Mouse (Mus musculus): ENCODE data around the gene Ccdc28b. TPM values are rescaled to one million over a fixed set of nuclear protein-coding genes. Genes with fewer than 3 reads are reported as not detected.

Ccdc28b gene
- polyA plus RNA-seq, 1 experiment from 2014 or later = 168 TPM

DNA sequence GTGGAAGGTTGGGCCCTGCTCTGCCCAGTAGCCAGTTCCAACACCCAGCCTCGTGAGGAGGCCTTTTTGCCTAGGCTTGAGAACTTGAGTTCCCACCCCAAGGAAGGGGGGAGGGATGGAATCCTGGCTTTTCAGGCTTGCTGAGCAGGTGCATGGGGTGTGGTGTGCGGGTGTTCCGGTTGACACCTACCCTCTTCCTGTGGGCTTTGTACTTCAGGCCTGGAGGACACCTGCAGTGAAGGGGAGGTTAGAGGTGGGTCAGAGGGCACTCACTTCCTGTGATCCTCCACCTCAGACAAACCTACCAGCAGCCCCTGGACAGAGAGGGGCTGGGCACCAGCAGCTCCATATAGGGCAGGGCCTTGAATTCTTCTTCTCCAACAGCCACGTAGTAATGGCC is 13.7 kb downstream of the Ccdc28b start:
- no peak for ATAC-seq (ENCODE audit: low FRiP score)
- Histone ChIP-seq H3K4me2 (no peak overlapping the region), H3K27ac (replicated peaks) (no peak overlapping the region), H3K27me3 (replicated peaks) (no peaks in the 10 kb centered on the region), H3K36me3 (peaks cover 21% of the 10 kb centered on the region), H3K4me3 (replicated peaks) (no peak overlapping the region), H3K4me1 (peaks cover 18% of the 10 kb centered on the region; the same call in 1 of the 2 replicates), H3K9me3 (replicated peaks) (no peaks in the 10 kb centered on the region), H3K9ac (replicated peaks) (no peak overlapping the region)
- WGBS = 73% methylated on average over 4 of the region's 4 CpGs

DNA sequence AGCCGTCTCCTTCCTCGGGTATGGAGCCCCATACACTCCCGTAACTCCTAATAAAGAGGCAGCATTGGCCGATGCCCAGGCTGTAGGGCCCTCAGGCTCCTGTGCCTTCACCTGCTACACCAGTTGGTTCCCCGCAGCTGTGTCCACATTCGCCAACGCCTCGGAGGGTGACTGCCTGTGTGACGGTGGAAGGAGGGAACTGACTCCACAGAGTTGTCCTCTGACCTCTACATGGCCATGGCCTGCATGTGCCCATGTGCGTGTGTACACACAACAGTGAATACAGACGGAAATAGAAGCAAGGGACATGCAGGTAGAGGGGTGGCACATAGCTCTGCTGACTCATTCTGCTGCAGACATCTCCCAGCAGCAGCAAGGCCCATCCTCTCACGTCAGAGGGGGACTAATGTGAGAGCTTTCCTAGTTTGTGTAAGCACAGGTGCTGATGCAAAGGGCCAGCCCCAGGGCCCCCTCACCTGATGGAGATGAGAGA is 14.6 kb downstream of the Ccdc28b start:
- H3K4me3 ChIP-seq (replicated peaks) = no peak overlapping the region
- no peak overlapping the region for H3K9ac ChIP-seq (replicated peaks)
- WGBS = 75% methylated on average over 12 of the region's 12 CpGs
- H3K27ac ChIP-seq (replicated peaks) = no peak overlapping the region
- no peaks in the 10 kb centered on the region for H3K27me3 ChIP-seq (replicated peaks)
- H3K36me3 ChIP-seq = peaks cover 26% of the 10 kb centered on the region
- H3K9me3 ChIP-seq (replicated peaks) = no peaks in the 10 kb centered on the region
- peaks cover 13% of the 10 kb centered on the region; the same call in 1 of the 2 replicates for H3K4me1 ChIP-seq
- H3K4me2 ChIP-seq = no peak overlapping the region
- no peak for ATAC-seq (ENCODE audit: low FRiP score)

- Histone ChIP-seq H3K9me3 (replicated peaks) (no peaks in the 10 kb centered on the region), H3K4me1 (peaks cover 9% of the 10 kb centered on the region; the same call in 1 of the 2 replicates), H3K27me3 (replicated peaks) (no peaks in the 10 kb centered on the region), H3K4me3 (replicated peaks) (no peak overlapping the region), H3K4me2 (no peak overlapping the region), H3K27ac (replicated peaks) (peak overlapping the region; percentile 60), H3K9ac (replicated peaks) (no peak overlapping the region; the same call in 1 of the 2 replicates), H3K36me3 (peaks cover 32% of the 10 kb centered on the region)
- WGBS = 33% methylated on average over 7 of the region's 7 CpGs
- peak; percentile 82 for ATAC-seq (ENCODE audit: low FRiP score)
Observed at GRCm38 (mm10) chr4:129608426-129609025, 15.2 kb downstream of the Ccdc28b start.

DNA sequence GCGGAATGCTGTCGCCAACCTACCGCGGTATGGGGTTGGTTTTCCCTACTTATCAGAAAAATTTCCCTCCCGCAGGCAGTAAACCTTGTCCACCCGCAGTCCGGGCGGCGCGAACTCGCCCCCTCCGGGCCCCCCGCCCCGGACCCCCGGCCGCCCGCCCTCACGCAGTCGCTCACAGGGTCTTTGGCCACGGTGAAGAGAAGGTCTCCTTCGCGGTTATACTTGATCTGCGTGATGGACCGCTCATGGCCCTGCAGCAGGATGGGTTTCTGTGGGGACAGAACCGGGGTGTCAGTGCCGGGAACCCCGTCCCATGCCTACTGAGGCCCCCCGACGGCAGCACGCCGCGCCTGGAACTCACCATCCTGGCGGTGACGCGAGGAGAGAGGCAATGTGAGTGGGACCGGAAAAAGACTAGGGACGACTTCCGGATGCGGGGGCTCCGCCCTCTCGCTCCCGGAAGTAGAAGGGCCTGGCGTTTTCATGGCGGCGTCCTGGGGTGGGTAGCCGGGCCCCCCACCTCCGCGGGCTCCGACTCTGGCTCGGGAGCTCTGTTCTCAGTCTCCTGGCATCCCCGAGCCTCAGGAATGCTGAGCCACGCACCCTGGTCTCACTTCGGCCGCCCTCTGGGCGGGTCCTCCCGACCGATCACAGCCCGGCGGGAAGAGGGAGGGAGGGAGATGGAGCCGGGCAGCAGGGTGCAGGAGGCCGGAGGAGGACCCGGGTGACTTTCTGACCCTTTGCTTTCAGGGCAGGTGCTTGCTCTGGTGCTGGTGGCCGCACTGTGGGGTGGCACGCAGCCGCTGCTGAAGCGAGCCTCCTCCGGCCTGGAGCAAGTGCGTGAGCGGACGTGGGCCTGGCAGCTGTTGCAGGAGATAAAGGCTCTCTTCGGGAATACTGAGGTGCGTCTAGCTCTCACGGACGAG is 23.3 kb downstream of the Ccdc28b start, which contains the start of the genes Eif3i and Tmem234:
TSS of gene Eif3i (minus strand) at position 416 of the 926 bp plus-strand sequence.
TSS of gene Tmem234 (plus strand) at position 436 of the 926 bp plus-strand sequence.
- no peaks in the 10 kb centered on the region for H3K9me3 ChIP-seq (replicated peaks)
- H3K27ac ChIP-seq (replicated peaks) = peak within 1 kb of the TSS; percentile 83
- peak within 1 kb of the TSS; percentile 98 for H3K9ac ChIP-seq (replicated peaks)
- peak; percentile 92 for ATAC-seq (ENCODE audit: low FRiP score)
- peak within 1 kb of the TSS; percentile 98 for H3K4me3 ChIP-seq (replicated peaks)
- H3K27me3 ChIP-seq (replicated peaks) = no peaks in the 10 kb centered on the region
- H3K4me2 ChIP-seq = peak within 1 kb of the TSS; percentile 88
- H3K36me3 ChIP-seq = peaks cover 29% of the 10 kb centered on the region
- H3K4me1 ChIP-seq = peaks cover 35% of the 10 kb centered on the region
- WGBS = under 1% methylated on average over 74 of the region's 74 CpGs

DNA sequence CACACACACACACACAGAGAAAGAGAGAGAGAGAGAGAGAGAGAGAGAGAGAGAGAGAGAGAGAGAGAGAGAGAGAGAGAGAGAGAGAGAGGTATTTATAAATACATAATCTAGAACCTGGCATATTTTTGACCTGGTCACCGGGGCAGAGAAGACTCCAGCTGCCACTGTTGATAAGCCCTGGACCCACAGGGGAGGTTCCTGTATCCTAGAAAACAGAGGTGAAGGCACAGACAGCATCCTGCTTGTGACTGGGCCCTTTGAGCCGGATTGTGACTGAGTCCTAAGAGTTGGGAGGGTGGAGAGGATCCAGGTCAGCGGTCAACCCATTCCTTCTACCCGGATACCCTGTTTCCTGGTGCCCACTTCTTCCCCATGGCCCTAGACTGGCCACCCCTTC is 34.9 kb downstream of the Ccdc28b start:
- Histone ChIP-seq H3K4me1 (0 out of 2 replicates have a peak, but pooled peaks cover 7% of the 10 kb centered on the region), H3K36me3 (peaks cover 36% of the 10 kb centered on the region), H3K9me3 (replicated peaks) (no peaks in the 10 kb centered on the region), H3K27me3 (replicated peaks) (no peaks in the 10 kb centered on the region; the same call in 1 of the 2 replicates), H3K4me3 (replicated peaks) (no peak overlapping the region), H3K4me2 (no peak overlapping the region), H3K27ac (replicated peaks) (no peak overlapping the region), H3K9ac (replicated peaks) (no peak overlapping the region)
- 69% methylated on average over 4 of the region's 4 CpGs for WGBS
- no peak for ATAC-seq (ENCODE audit: low FRiP score)

GRCm38 (mm10) chr4:129586943-129587342 is 36.8 kb downstream of the Ccdc28b start:
- Histone ChIP-seq H3K27ac (replicated peaks) (no peak overlapping the region), H3K27me3 (replicated peaks) (no peaks in the 10 kb centered on the region; the same call in 1 of the 2 replicates), H3K4me2 (no peak overlapping the region), H3K4me3 (replicated peaks) (no peak overlapping the region), H3K9me3 (replicated peaks) (no peaks in the 10 kb centered on the region), H3K9ac (replicated peaks) (no peak overlapping the region), H3K36me3 (peaks cover 18% of the 10 kb centered on the region), H3K4me1 (0 out of 2 replicates have a peak, but pooled peaks cover 7% of the 10 kb centered on the region)
- 25% methylated on average over 1 of the region's 1 CpGs for WGBS
- ATAC-seq (ENCODE audit: low FRiP score) = no peak

- 79% methylated on average over 9 of the region's 9 CpGs for WGBS
- Histone ChIP-seq H3K9ac (replicated peaks) (no peak overlapping the region), H3K27me3 (replicated peaks) (no peaks in the 10 kb centered on the region; the same call in 1 of the 2 replicates), H3K27ac (replicated peaks) (no peak overlapping the region), H3K9me3 (replicated peaks) (no peaks in the 10 kb centered on the region), H3K4me2 (peak overlapping the region; percentile 54), H3K4me1 (0 out of 2 replicates have a peak, but pooled peaks cover 7% of the 10 kb centered on the region), H3K4me3 (replicated peaks) (no peak overlapping the region), H3K36me3 (peaks cover 7% of the 10 kb centered on the region)
- ATAC-seq (ENCODE audit: low FRiP score) = no peak
Observed at GRCm38 (mm10) chr4:129585773-129586172, 38.0 kb downstream of the Ccdc28b start.

DNA sequence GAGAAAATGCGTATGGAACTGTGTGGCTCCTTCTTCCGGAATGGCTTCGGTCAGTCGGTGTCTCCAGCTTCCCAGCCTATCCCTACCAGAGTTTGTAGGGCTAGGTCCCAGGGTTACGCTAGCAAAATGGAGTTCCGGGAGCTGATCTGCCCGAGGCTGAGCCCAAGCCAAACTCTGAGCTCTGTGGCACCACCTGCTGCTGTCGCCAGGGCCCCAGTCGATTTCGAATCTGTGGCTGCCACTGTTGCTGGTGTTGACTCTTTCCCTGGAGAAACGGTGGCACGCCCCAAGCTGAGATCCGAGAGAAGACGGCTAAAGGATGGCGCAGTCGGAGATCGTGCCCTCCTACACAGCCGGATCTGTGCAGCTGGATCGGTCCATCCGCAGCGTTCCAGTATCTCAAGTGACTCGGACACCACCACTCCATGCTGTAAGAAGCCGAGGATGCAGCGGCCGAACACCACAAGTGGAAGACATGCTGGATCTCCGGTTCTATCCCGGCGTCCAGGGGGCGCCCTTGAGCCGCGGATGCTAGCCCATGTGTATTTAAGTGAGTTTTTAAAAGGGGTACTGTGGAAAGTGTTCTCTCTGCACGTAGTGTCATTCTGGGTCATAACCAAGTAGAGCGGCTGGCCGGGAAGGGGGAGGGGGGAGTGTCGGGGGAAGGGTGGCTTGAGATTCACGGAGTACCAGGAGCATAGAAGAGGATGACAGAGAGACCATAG is 38.7 kb downstream of the Ccdc28b start:
- H3K4me2 ChIP-seq = peak overlapping the region; percentile 54
- 0 out of 2 replicates have a peak, but pooled peaks cover 2% of the 10 kb centered on the region for H3K36me3 ChIP-seq
- H3K9ac ChIP-seq (replicated peaks) = peak overlapping the region; percentile 8; the same call in 1 of the 2 replicates
- no peaks in the 10 kb centered on the region; the same call in 1 of the 2 replicates for H3K27me3 ChIP-seq (replicated peaks)
- no peaks in the 10 kb centered on the region for H3K9me3 ChIP-seq (replicated peaks)
- no peak overlapping the region for H3K27ac ChIP-seq (replicated peaks)
- peak; percentile 31; the same call in 1 of the 2 replicates for ATAC-seq (ENCODE audit: low FRiP score)
- H3K4me3 ChIP-seq (replicated peaks) = peak overlapping the region; percentile 29
- WGBS = 2% methylated on average over 36 of the region's 36 CpGs
- 0 out of 2 replicates have a peak, but pooled peaks cover 7% of the 10 kb centered on the region for H3K4me1 ChIP-seq

DNA sequence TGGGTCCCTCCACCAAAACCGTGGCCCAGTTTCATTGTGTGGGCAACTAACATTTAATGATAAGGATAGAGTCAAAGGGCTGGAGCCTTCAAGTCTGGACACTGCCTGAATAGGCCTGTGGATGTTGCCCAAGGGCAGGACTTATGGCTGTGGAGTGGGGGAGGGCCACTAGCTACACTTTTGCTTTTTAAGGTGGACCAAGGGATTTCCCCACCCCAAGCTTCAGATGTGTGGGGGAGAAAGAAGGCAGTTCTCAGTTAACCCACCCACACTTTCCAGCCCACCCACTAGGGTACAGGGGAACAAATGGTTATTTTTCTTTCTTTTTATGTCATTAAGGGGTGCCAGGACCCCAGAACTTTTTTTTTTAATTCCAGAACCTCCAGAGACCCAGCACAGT is 39.4 kb downstream of the Ccdc28b start:
- Histone ChIP-seq H3K36me3 (0 out of 2 replicates have a peak, but pooled peaks cover 2% of the 10 kb centered on the region), H3K9me3 (replicated peaks) (no peaks in the 10 kb centered on the region), H3K4me1 (0 out of 2 replicates have a peak, but pooled peaks cover 7% of the 10 kb centered on the region), H3K4me2 (peak overlapping the region; percentile 54), H3K9ac (replicated peaks) (no peak overlapping the region), H3K27ac (replicated peaks) (no peak overlapping the region), H3K4me3 (replicated peaks) (no peak overlapping the region), H3K27me3 (replicated peaks) (no peaks in the 10 kb centered on the region; the same call in 1 of the 2 replicates)
- 87% methylated on average over 1 of the region's 1 CpGs for WGBS
- ATAC-seq (ENCODE audit: low FRiP score) = no peak

DNA sequence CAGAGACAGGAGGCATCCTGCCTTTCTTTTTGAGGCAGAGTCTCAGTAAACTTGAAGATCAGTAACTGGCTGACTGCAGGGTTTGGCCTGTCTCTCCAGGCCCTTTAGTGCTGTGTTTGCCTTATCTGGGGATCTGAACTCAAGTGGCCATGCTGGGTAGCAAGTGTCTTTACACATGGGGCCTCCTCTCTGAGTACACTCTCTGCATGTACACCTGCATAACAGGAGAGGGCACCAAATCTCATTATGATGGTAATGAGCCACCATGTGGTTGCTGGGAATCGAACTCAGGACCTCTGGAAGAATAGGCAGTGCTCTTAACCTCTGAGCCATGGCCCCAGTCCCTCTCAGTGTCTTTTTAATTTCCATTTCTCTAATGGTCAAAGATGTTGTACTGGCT is 41.5 kb downstream of the Ccdc28b start:
- 82% methylated on average over 1 of the region's 1 CpGs for WGBS
- no peak overlapping the region for H3K9ac ChIP-seq (replicated peaks)
- H3K36me3 ChIP-seq = no peaks in the 10 kb centered on the region

DNA sequence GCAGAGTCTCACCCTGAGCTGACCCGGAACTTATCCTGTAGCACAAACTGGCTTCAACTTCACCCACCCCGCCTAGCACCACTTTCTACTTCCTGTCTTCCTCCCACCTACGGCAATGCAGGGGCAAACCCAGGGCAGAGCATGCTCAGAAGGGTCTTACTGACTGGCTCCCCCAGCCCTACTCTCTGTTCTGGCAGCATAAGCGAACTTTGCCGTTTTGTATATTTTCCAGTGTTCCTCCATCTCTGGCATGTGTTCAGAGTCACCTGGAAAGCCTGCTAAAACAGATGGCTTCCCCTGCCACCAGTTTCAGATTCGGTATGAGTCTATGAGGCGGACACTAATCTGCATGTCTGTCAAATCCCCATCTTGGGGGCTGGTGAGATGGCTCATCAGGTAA is 43.4 kb downstream of the Ccdc28b start:
- Histone ChIP-seq H3K27me3 (replicated peaks) (no peaks in the 10 kb centered on the region; the same call in 1 of the 2 replicates), H3K27ac (replicated peaks) (no peak overlapping the region), H3K36me3 (no peaks in the 10 kb centered on the region), H3K9me3 (replicated peaks) (no peaks in the 10 kb centered on the region), H3K4me3 (replicated peaks) (no peak overlapping the region), H3K4me2 (no peak overlapping the region), H3K9ac (replicated peaks) (no peak overlapping the region), H3K4me1 (peaks cover 14% of the 10 kb centered on the region)
- 72% methylated on average over 7 of the region's 7 CpGs for WGBS
- ATAC-seq (ENCODE audit: low FRiP score) = no peak

More for the DNA sequence above, 41.5 kb downstream of the Ccdc28b start:
- H3K4me1 ChIP-seq = peaks cover 9% of the 10 kb centered on the region; the same call in 1 of the 2 replicates
- ATAC-seq (ENCODE audit: low FRiP score) = no peak
- H3K27me3 ChIP-seq (replicated peaks) = no peaks in the 10 kb centered on the region; the same call in 1 of the 2 replicates
- H3K4me2 ChIP-seq = no peak overlapping the region
- no peak overlapping the region for H3K27ac ChIP-seq (replicated peaks)
- H3K9me3 ChIP-seq (replicated peaks) = no peaks in the 10 kb centered on the region
- H3K4me3 ChIP-seq (replicated peaks) = no peak overlapping the region

All from neural tube, embryonic 15.5 days (tissue).